9 mouse cellular contexts compared by ENCODE assay signal in the genomic region with DNA sequence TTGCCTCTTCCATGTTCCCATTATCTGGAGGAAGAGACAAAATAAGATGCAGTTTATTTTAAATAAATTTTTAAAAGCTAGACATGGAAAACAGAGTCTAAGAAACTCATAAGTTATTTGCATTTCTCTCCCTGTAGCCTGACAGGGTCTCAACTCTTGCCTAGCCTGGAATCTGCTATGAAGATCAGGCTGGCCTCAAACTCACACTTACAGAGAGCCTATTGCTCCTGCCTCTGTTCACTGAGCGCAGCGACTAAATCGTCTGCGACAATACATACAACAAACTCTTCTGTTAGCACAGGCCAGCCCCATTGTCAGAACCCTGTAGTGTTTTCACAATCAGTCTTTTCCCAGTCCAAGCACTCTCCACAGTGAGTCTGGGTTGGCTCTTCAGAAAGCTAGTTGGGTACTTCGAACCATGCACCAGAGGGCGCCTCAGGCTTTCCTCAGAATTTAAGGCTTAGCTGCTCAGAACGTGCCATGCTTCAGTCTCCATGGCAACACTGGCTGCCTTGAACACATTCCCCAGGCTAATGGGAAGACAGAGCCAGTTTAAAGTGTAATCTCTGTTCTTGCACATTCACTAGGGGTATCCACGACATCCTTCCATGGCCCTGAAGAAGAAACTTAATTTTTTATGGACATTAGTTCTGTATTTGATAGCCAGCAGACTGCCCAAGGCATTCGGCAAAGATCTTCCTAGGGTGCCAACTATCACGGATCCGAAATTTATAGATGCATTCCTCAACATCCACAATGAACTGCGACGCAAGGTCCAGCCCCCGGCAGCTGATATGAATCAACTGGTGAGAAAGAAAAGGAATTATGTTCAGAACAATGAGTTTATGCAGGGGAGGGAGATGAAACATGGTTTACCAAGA. TPM values are rescaled to one million over a fixed set of nuclear protein-coding genes. Genes with fewer than 3 reads are reported as not detected.
A peak's percentile ranks its signal among the peaks of the same experiment; 100 is the strongest.
DNase-seq lines count a peak whose midpoint lies in the region; ATAC-seq and TF ChIP-seq lines count a peak whose summit lies in the region.
"Had no signal": no experiment of that assay in that cellular context is flagged by ENCODE, and none has a peak within 500 bp of the region (broad histone marks: within the 10 kb centered on the region; RNA-seq: fewer than 3 reads in every experiment).

A gene (plus strand): TSS at position 488 of the 881 bp plus-strand sequence.

- CTCF ChIA-PET in Patski (lab: Charles Lee), result no interaction called here

- no peak for DNase-seq in Patski (ENCODE audit: low read depth, low spot score)
- DNase-seq in cerebellum, postnatal 36 days, result peak; percentile 46 to 53
- peak; percentile 79 to 87 for DNase-seq in frontal cortex, postnatal 36 days (ENCODE audit: low spot score in 2 of 2)
- DNase-seq in kidney, postnatal 14 days, result peak; percentile 71
- no peak for DNase-seq in liver, embryonic 11.5 days (ENCODE audit: low spot score)
- DNase-seq in neural tube, embryonic 11.5 days (ENCODE audit: low spot score), result peak; percentile 81
- peak; percentile 37 for DNase-seq in yolk sac, embryonic 10.5 days (ENCODE audit: low spot score)

- H3K4me3 ChIP-seq in C2C12 (ENCODE audit: insufficient read depth, poor library complexity, severe bottlenecking), result no peak within 1 kb of the TSS
- no peak within 1 kb of the TSS for H3K4me3 ChIP-seq in liver, embryonic 11.5 days (ENCODE audit: low read depth, low read length)
- H3K4me3 ChIP-seq in neural tube, embryonic 11.5 days (ENCODE audit: low read depth, low read length), result no peak within 1 kb of the TSS

- H3K36me3 ChIP-seq in C2C12 (ENCODE audit: control insufficient read depth, insufficient read depth), result no peaks in the 10 kb centered on the region
- H3K36me3 ChIP-seq in liver, embryonic 11.5 days (ENCODE audit: control insufficient read depth, insufficient read depth, low read length), result no peaks in the 10 kb centered on the region
- no peaks in the 10 kb centered on the region for H3K36me3 ChIP-seq in neural tube, embryonic 11.5 days (ENCODE audit: control insufficient read depth, insufficient read depth, low read length)

- H3K4me1 ChIP-seq in liver, embryonic 11.5 days (replicated peaks; ENCODE audit: control insufficient read depth, insufficient read depth, low read length), result no peaks in the 10 kb centered on the region
- no peaks in the 10 kb centered on the region for H3K4me1 ChIP-seq in neural tube, embryonic 11.5 days (ENCODE audit: control insufficient read depth, insufficient read depth, low read length)

- H3K27me3 ChIP-seq in C2C12 (ENCODE audit: control insufficient read depth, insufficient read depth, insufficient read length), result no peaks in the 10 kb centered on the region
- H3K27me3 ChIP-seq in Patski, result no peaks in the 10 kb centered on the region
- H3K27me3 ChIP-seq in liver, embryonic 11.5 days (replicated peaks; ENCODE audit: control insufficient read depth, insufficient read depth, low read length), result no peaks in the 10 kb centered on the region
- H3K27me3 ChIP-seq in neural tube, embryonic 11.5 days (ENCODE audit: control insufficient read depth, insufficient read depth, low read length), result no peaks in the 10 kb centered on the region

- H3K9me3 ChIP-seq in liver, embryonic 11.5 days (ENCODE audit: control insufficient read depth, low read length), result no peaks in the 10 kb centered on the region
- H3K9me3 ChIP-seq in neural tube, embryonic 11.5 days (ENCODE audit: control insufficient read depth, low read length), result no peaks in the 10 kb centered on the region

- H3K79me2 ChIP-seq in C2C12 (ENCODE audit: control insufficient read depth, insufficient read depth), result no peaks in the 10 kb centered on the region

- no peak within 1 kb of the TSS for H3K9ac ChIP-seq in liver, embryonic 11.5 days (ENCODE audit: low read depth, low read length)
- no peak within 1 kb of the TSS for H3K9ac ChIP-seq in neural tube, embryonic 11.5 days (ENCODE audit: low read length)

- H3ac ChIP-seq in C2C12 (ENCODE audit: control insufficient read depth, insufficient read length, low read depth), result no peak within 1 kb of the TSS

- 64% methylated on average over 14 of the region's 14 CpGs for WGBS in liver, embryonic 11.5 days
- WGBS in neural tube, embryonic 11.5 days, result 35% methylated on average over 14 of the region's 14 CpGs

- H3K4me2 ChIP-seq in liver, embryonic 11.5 days, result no peak within 1 kb of the TSS
- no peak within 1 kb of the TSS for H3K4me2 ChIP-seq in neural tube, embryonic 11.5 days (ENCODE audit: low read depth)

- in situ Hi-C loops in Patski (cut with MboI; ENCODE audit: low pct_unique_long_range_greater_than_20kb), result no loop called here

- ATAC-seq in Patski, result peak; percentile 83
- ATAC-seq in liver, embryonic 11.5 days (replicated peaks; ENCODE audit: low FRiP score), result 0 out of 2 replicates have a peak, but pooled peaks have one; percentile 60
- ATAC-seq in neural tube, embryonic 11.5 days (ENCODE audit: insufficient read depth, low FRiP score, low TSS enrichment), result peak; percentile 98

- TF ChIP-seq CTCF in C2C12 (IDR thresholded peaks at IDR 0.05; ENCODE audit: control insufficient read depth, insufficient read depth, insufficient read length) (peak; percentile 11), Patski (IDR thresholded peaks at IDR 0.05) (peak; percentile 61)

- POLR2A ChIA-PET in Patski (lab: Charles Lee), result no interaction called here

- H3K79me3 ChIP-seq in C2C12 (ENCODE audit: low read depth), result no peaks in the 10 kb centered on the region

- no peak within 1 kb of the TSS for H3K27ac ChIP-seq in liver, embryonic 11.5 days (ENCODE audit: low read depth, low read length)
- no peak within 1 kb of the TSS for H3K27ac ChIP-seq in neural tube, embryonic 11.5 days (ENCODE audit: low read depth, low read length)

TF ChIP-seq in C2C12, 6 proteins besides CTCF, POLR2A, EP300 and RAD21:
- TF ChIP-seq MYOG (IDR thresholded peaks at IDR 0.05; ENCODE audit: control insufficient read depth, extremely low read depth, insufficient read length), result no peak
- TF ChIP-seq USF1 (IDR thresholded peaks at IDR 0.05; ENCODE audit: low read depth), result no peak
- TF ChIP-seq CEBPB (IDR thresholded peaks at IDR 0.05; ENCODE audit: low read depth), result no peak
- TF ChIP-seq FOSL1 (IDR thresholded peaks at IDR 0.05; ENCODE audit: insufficient read depth, low read length, poor library complexity, severe bottlenecking), result no peak
- no peak for TF ChIP-seq MAX (IDR thresholded peaks at IDR 0.05)
- TF ChIP-seq MYOD1 (IDR thresholded peaks at IDR 0.05; ENCODE audit: control insufficient read depth, insufficient read length, low read depth), result no peak
TF ChIP-seq in C2C12: peak in this region for 0.

RNA-seq across cellular contexts. Expression of the gene that starts here (rescaled TPM):
- not detected for polyA plus RNA-seq in C2C12 (2012; fragmentation: generic; extraction: Trizol)
- not detected for polyA plus RNA-seq in Patski (2021)
- not detected in 2 replicates for polyA plus RNA-seq in liver, embryonic 11.5 days (2014; fragmentation: Nextera tagmentation; extraction: Ambion mirVana)
- not detected in 2 replicates for polyA plus RNA-seq in neural tube, embryonic 11.5 days (2014; fragmentation: Nextera tagmentation; extraction: Ambion mirVana)
- polyA plus RNA-seq: heart, embryonic 14.5 days had no signal

Comparison
In these comparisons a context has a peak if more than half of its experiments do, and no peak if none do; other contexts are left out.
1. Peak in ATAC-seq in Patski; RNA of the gene not detected or under 1 TPM.
2. Peak in ATAC-seq in liver, embryonic 11.5 days; RNA of the gene not detected or under 1 TPM.
3. Peak in DNase-seq and ATAC-seq in neural tube, embryonic 11.5 days; RNA of the gene not detected or under 1 TPM.
4. DNase-seq: peak in cerebellum, postnatal 36 days (2 of 2), frontal cortex, postnatal 36 days (2 of 2), kidney, postnatal 14 days (single experiment) and yolk sac, embryonic 10.5 days (single experiment); none in Patski (single experiment) and liver, embryonic 11.5 days (single experiment).
5. Peak in every context shown above with its lines, with median percentiles within 50 percentile points of each other: ATAC-seq.